Mouse (Mus musculus): ENCODE results near the gene Gipc3. TPM values are rescaled to one million over a fixed set of nuclear protein-coding genes. Genes with fewer than 3 reads are reported as not detected.

Gipc3 gene
- polyA plus RNA-seq, 1 experiment from 2014 or later = not detected

GRCm38 (mm10) chr10:81298369-81299100, 44.5 kb downstream of the Gipc3 start:
- H3K36me3 ChIP-seq = peaks cover 5% of the 10 kb centered on the region; the same call in 1 of the 2 replicates
- peaks cover 92% of the 10 kb centered on the region for H3K4me1 ChIP-seq
- H3K9me3 ChIP-seq = no peaks in the 10 kb centered on the region
- no peak overlapping the region for H3K4me3 ChIP-seq
- no peak overlapping the region for H3K9ac ChIP-seq
- ATAC-seq (ENCODE audit: extremely low read depth, insufficient number of reproducible peaks, low FRiP score, low TSS enrichment) = no peak
- peak overlapping the region; percentile 26 for H3K4me2 ChIP-seq
- peak overlapping the region; percentile 77 for H3K27ac ChIP-seq (replicated peaks)
- 88% methylated on average over 17 of the region's 17 CpGs for WGBS
- H3K27me3 ChIP-seq (replicated peaks) = no peaks in the 10 kb centered on the region

- Histone ChIP-seq H3K36me3 (peaks cover 5% of the 10 kb centered on the region; the same call in 1 of the 2 replicates), H3K4me2 (peak overlapping the region; percentile 26), H3K4me3 (no peak overlapping the region), H3K27ac (replicated peaks) (peak overlapping the region; percentile 77), H3K4me1 (peaks cover 86% of the 10 kb centered on the region), H3K9ac (peak overlapping the region; percentile 69), H3K27me3 (replicated peaks) (no peaks in the 10 kb centered on the region), H3K9me3 (no peaks in the 10 kb centered on the region)
- ATAC-seq (ENCODE audit: extremely low read depth, insufficient number of reproducible peaks, low FRiP score, low TSS enrichment) = no peak
- WGBS = 30% methylated on average over 10 of the region's 10 CpGs
These were observed 45.2 kb downstream of the Gipc3 start for GRCm38 (mm10) chr10:81297845-81298244.

- H3K9me3 ChIP-seq = no peaks in the 10 kb centered on the region
These were observed 45.8 kb downstream of the Gipc3 start for GRCm38 (mm10) chr10:81297246-81297645.

GRCm38 (mm10) chr10:81295185-81295584, 47.9 kb downstream of the Gipc3 start:
- Histone ChIP-seq H3K9ac (peak overlapping the region; percentile 90), H3K27ac (replicated peaks) (no peak overlapping the region), H3K4me3 (no peak overlapping the region), H3K4me1 (peaks cover 69% of the 10 kb centered on the region), H3K36me3 (peaks cover 5% of the 10 kb centered on the region; the same call in 1 of the 2 replicates), H3K9me3 (no peaks in the 10 kb centered on the region), H3K27me3 (replicated peaks) (peaks cover 17% of the 10 kb centered on the region), H3K4me2 (peak overlapping the region; percentile 99; the same call in 1 of the 2 replicates)
- WGBS = 89% methylated on average over 6 of the region's 6 CpGs
- ATAC-seq (ENCODE audit: extremely low read depth, insufficient number of reproducible peaks, low FRiP score, low TSS enrichment) = no peak

More at GRCm38 (mm10) chr10:81297246-81297645, 45.8 kb downstream of the Gipc3 start:
- no peak for ATAC-seq (ENCODE audit: extremely low read depth, insufficient number of reproducible peaks, low FRiP score, low TSS enrichment)
- H3K27me3 ChIP-seq (replicated peaks) = no peaks in the 10 kb centered on the region
- H3K27ac ChIP-seq (replicated peaks) = peak overlapping the region; percentile 77
- H3K4me1 ChIP-seq = peaks cover 80% of the 10 kb centered on the region
- H3K9ac ChIP-seq = peak overlapping the region; percentile 69
- 77% methylated on average over 6 of the region's 6 CpGs for WGBS
- H3K4me3 ChIP-seq = no peak overlapping the region
- peak overlapping the region; percentile 26; the same call in 1 of the 2 replicates for H3K4me2 ChIP-seq
- H3K36me3 ChIP-seq = peaks cover 5% of the 10 kb centered on the region; the same call in 1 of the 2 replicates

- H3K9ac ChIP-seq = peak overlapping the region; percentile 90
These were observed 48.6 kb downstream of the Gipc3 start for GRCm38 (mm10) chr10:81294442-81294841.

GRCm38 (mm10) chr10:81293334-81294030, 49.6 kb downstream of the Gipc3 start:
- Histone ChIP-seq H3K27ac (replicated peaks) (peak overlapping the region; percentile 87), H3K27me3 (replicated peaks) (peaks cover 28% of the 10 kb centered on the region), H3K9ac (peak overlapping the region; percentile 90), H3K4me2 (peak overlapping the region; percentile 99), H3K4me1 (peaks cover 55% of the 10 kb centered on the region), H3K4me3 (peak overlapping the region; percentile 91), H3K36me3 (peaks cover 5% of the 10 kb centered on the region; the same call in 1 of the 2 replicates), H3K9me3 (no peaks in the 10 kb centered on the region)
- 5% methylated on average over 25 of the region's 25 CpGs for WGBS
- ATAC-seq (ENCODE audit: extremely low read depth, insufficient number of reproducible peaks, low FRiP score, low TSS enrichment) = peak; percentile 2; the same call in 1 of the 2 replicates

More at GRCm38 (mm10) chr10:81294442-81294841, 48.6 kb downstream of the Gipc3 start:
- Histone ChIP-seq H3K27me3 (replicated peaks) (peaks cover 25% of the 10 kb centered on the region), H3K36me3 (peaks cover 5% of the 10 kb centered on the region; the same call in 1 of the 2 replicates), H3K9me3 (no peaks in the 10 kb centered on the region), H3K4me3 (peak overlapping the region; percentile 91), H3K27ac (replicated peaks) (peak overlapping the region; percentile 28; the same call in 1 of the 2 replicates), H3K4me1 (peaks cover 63% of the 10 kb centered on the region), H3K4me2 (peak overlapping the region; percentile 99)
- 41% methylated on average over 8 of the region's 8 CpGs for WGBS
- ATAC-seq (ENCODE audit: extremely low read depth, insufficient number of reproducible peaks, low FRiP score, low TSS enrichment) = no peak

- ATAC-seq (ENCODE audit: extremely low read depth, insufficient number of reproducible peaks, low FRiP score, low TSS enrichment) = peak; percentile 92
- H3K4me3 ChIP-seq = peak within 1 kb of the TSS; percentile 91
- H3K27ac ChIP-seq (replicated peaks) = peak within 1 kb of the TSS; percentile 87
- peaks cover 47% of the 10 kb centered on the region for H3K4me1 ChIP-seq
- H3K27me3 ChIP-seq (replicated peaks) = peaks cover 36% of the 10 kb centered on the region
- H3K4me2 ChIP-seq = peak within 1 kb of the TSS; percentile 99
- H3K36me3 ChIP-seq = peaks cover 5% of the 10 kb centered on the region; the same call in 1 of the 2 replicates
- H3K9ac ChIP-seq = peak within 1 kb of the TSS; percentile 90
- H3K9me3 ChIP-seq = no peaks in the 10 kb centered on the region
- under 1% methylated on average over 59 of the region's 80 CpGs for WGBS
These were observed 50.3 kb downstream of the Gipc3 start, which contains the start of gene Pip5k1c for GRCm38 (mm10) chr10:81292554-81293333. Gene Pip5k1c, plus strand, starts transcription at chr10:81292963.

- 68% methylated on average over 9 of the region's 9 CpGs for WGBS
- H3K27ac ChIP-seq (replicated peaks) = no peak within 1 kb of the TSS
- peak within 1 kb of the TSS; percentile 99 for H3K4me2 ChIP-seq
- peaks cover 40% of the 10 kb centered on the region for H3K4me1 ChIP-seq
- H3K9me3 ChIP-seq = no peaks in the 10 kb centered on the region
- peak within 1 kb of the TSS; percentile 91; the same call in 1 of the 2 replicates for H3K4me3 ChIP-seq
- H3K9ac ChIP-seq = no peak within 1 kb of the TSS
- H3K36me3 ChIP-seq = peaks cover 2% of the 10 kb centered on the region; the same call in 1 of the 2 replicates
- no peak for ATAC-seq (ENCODE audit: extremely low read depth, insufficient number of reproducible peaks, low FRiP score, low TSS enrichment)
- H3K27me3 ChIP-seq (replicated peaks) = peaks cover 45% of the 10 kb centered on the region
These were observed 51.5 kb downstream of the Gipc3 start, which contains the start of gene Tjp3 for GRCm38 (mm10) chr10:81291511-81292104. Gene Tjp3, minus strand, starts transcription at chr10:81291581.

- ATAC-seq (ENCODE audit: extremely low read depth, insufficient number of reproducible peaks, low FRiP score, low TSS enrichment) = no peak
- Histone ChIP-seq H3K27ac (replicated peaks) (no peak overlapping the region), H3K4me2 (no peak overlapping the region), H3K36me3 (no peaks in the 10 kb centered on the region), H3K9me3 (no peaks in the 10 kb centered on the region), H3K4me3 (no peak overlapping the region), H3K27me3 (replicated peaks) (peaks cover 45% of the 10 kb centered on the region), H3K9ac (no peak overlapping the region), H3K4me1 (peaks cover 41% of the 10 kb centered on the region)
- WGBS = 22% methylated on average over 24 of the region's 24 CpGs
These were observed 52.2 kb downstream of the Gipc3 start for GRCm38 (mm10) chr10:81290698-81291460.

- WGBS = 56% methylated on average over 14 of the region's 14 CpGs
- Histone ChIP-seq H3K27me3 (replicated peaks) (peaks cover 53% of the 10 kb centered on the region), H3K9ac (no peak overlapping the region), H3K4me1 (peaks cover 37% of the 10 kb centered on the region), H3K27ac (replicated peaks) (no peak overlapping the region), H3K4me3 (no peak overlapping the region), H3K4me2 (no peak overlapping the region), H3K36me3 (no peaks in the 10 kb centered on the region), H3K9me3 (no peaks in the 10 kb centered on the region)
- ATAC-seq (ENCODE audit: extremely low read depth, insufficient number of reproducible peaks, low FRiP score, low TSS enrichment) = no peak
These were observed 53.3 kb downstream of the Gipc3 start for GRCm38 (mm10) chr10:81289811-81290210.

All from heart, embryonic 13.5 days (tissue).